Mouse (Mus musculus) CH12.LX (cell line): Measurements from ENCODE around the gene Alppl2. TPM values are rescaled to one million over a fixed set of nuclear protein-coding genes. Genes with fewer than 3 reads are reported as not detected.

Experiments
- DNase-seq: peaks from one replicate; pipeline ENCODE4 v3.0.0-alpha.2; 2013; ENCODE audit errors: extremely low read depth
- H3K27ac ChIP-seq: 2 replicates; pipeline ENCODE4 v1.5.1; 2012; ENCODE audit warnings: low read depth, mild to moderate bottlenecking, control low read depth, moderate library complexity; ENCODE audit not compliant: insufficient read depth
- H3K27me3 ChIP-seq: replicated peaks from 2 replicates; pipeline ENCODE3; 2012; ENCODE audit warnings: inconsistent platforms
- H3K36me3 ChIP-seq, 2 experiments: replicated peaks in 1 of 2; 2 replicates each; pipeline versions ENCODE3 to v1.6.1; 2012; ENCODE audit warnings: inconsistent platforms in 1 of 2, low read length in 1 of 2, mild to moderate bottlenecking in 1 of 2, mixed read lengths in 1 of 2, moderate library complexity in 1 of 2; ENCODE audit not compliant: control insufficient read depth in 1 of 2, insufficient read depth in 1 of 2
- H3K4me1 ChIP-seq, 2 experiments: 2 replicates each; pipeline ENCODE4 v1.6.1; 2012; ENCODE audit warnings: inconsistent platforms in 1 of 2, moderate library complexity in 1 of 2; ENCODE audit not compliant: insufficient read depth in 2 of 2, control insufficient read depth in 1 of 2
- H3K4me2 ChIP-seq: 2 replicates; pipeline ENCODE4 v1.6.1; 2012; ENCODE audit warnings: low read depth, mild to moderate bottlenecking, control low read depth; ENCODE audit not compliant: poor library complexity, insufficient read depth, severe bottlenecking
- H3K4me3 ChIP-seq, 3 experiments: fragments of 150-350 bp in 1 of 3; sonication (generic) in 1 of 3; replicated peaks in 1 of 3; 2 replicates each; pipeline versions ENCODE3 to v1.5.1; 2011 to 2012; ENCODE audit warnings: low read depth in 2 of 3, low read length in 2 of 3, mild to moderate bottlenecking in 2 of 3, moderate library complexity in 2 of 3, control low read depth in 1 of 3, improper control_type of control experiment in 1 of 3, inconsistent platforms in 1 of 3, mixed read lengths in 1 of 3; ENCODE audit not compliant: poor library complexity in 1 of 3
- H3K79me2 ChIP-seq: replicated peaks from 2 replicates; pipeline ENCODE4 v1.6.1; 2012; ENCODE audit warnings: mild to moderate bottlenecking, moderate library complexity; ENCODE audit not compliant: control insufficient read depth, poor library complexity, insufficient read depth, severe bottlenecking; ENCODE audit errors: extremely low read depth
- H3K9ac ChIP-seq: 2 replicates; pipeline ENCODE4 v1.6.1; 2012; ENCODE audit warnings: low read depth, mild to moderate bottlenecking, control low read depth, moderate library complexity; ENCODE audit not compliant: insufficient read depth
- H3K9me3 ChIP-seq: replicated peaks from 2 replicates; pipeline ENCODE3; 2012; ENCODE audit warnings: low read length, inconsistent platforms, mixed read lengths
- CHD1 ChIP-seq: IDR thresholded peaks from 2 replicates; pipeline ENCODE4 v1.6.1; 2012; ENCODE audit warnings: low read depth, low read length, improper control_type of control experiment, inconsistent platforms
- CTCF ChIP-seq, 2 experiments: IDR thresholded peaks in 1 of 2; conservative IDR thresholded peaks in 1 of 2; 2 replicates each; pipeline ENCODE4 v1.5.1; 2011 to 2012; ENCODE audit warnings: low read depth in 2 of 2, low read length in 2 of 2, improper control_type of control experiment in 1 of 2, inconsistent platforms in 1 of 2, mild to moderate bottlenecking in 1 of 2, moderate library complexity in 1 of 2
- E2F4 ChIP-seq: IDR thresholded peaks from 2 replicates; pipeline ENCODE4 v1.6.1; 2011; ENCODE audit warnings: low read depth, low read length, improper control_type of control experiment; ENCODE audit not compliant: insufficient replicate concordance
- ELF1 ChIP-seq: IDR thresholded peaks from 2 replicates; pipeline ENCODE4 v1.6.1; 2014; ENCODE audit warnings: low read depth, mild to moderate bottlenecking, inconsistent platforms, low read length, improper control_type of control experiment
- GABPA ChIP-seq: IDR thresholded peaks from 2 replicates; pipeline ENCODE4 v1.6.1; 2012; ENCODE audit warnings: low read depth, low read length, improper control_type of control experiment, inconsistent platforms; ENCODE audit not compliant: insufficient replicate concordance
- JUND ChIP-seq: conservative IDR thresholded peaks from 2 replicates; pipeline ENCODE4 v1.6.1; 2011; ENCODE audit warnings: low read depth, low read length, improper control_type of control experiment
- MEF2A ChIP-seq: IDR thresholded peaks from 2 replicates; pipeline ENCODE4 v1.6.1; 2014; ENCODE audit warnings: low read depth, mild to moderate bottlenecking, inconsistent platforms, low read length, improper control_type of control experiment, borderline replicate concordance
- PAX5 ChIP-seq: IDR thresholded peaks from 2 replicates; pipeline ENCODE4 v1.6.1; 2012; ENCODE audit warnings: low read length, inconsistent platforms, mixed read lengths
- POLR2A ChIP-seq: IDR thresholded peaks from 2 replicates; pipeline ENCODE4 v1.6.1; 2011; ENCODE audit warnings: low read depth, mild to moderate bottlenecking, improper control_type of control experiment, low read length
- POLR2AphosphoS2 ChIP-seq: IDR thresholded peaks from 2 replicates; pipeline ENCODE4 v1.6.1; 2011; ENCODE audit warnings: low read depth, low read length, improper control_type of control experiment
- RCOR1 ChIP-seq: conservative IDR thresholded peaks from 2 replicates; pipeline ENCODE4 v1.6.1; 2012; ENCODE audit warnings: low read depth, mild to moderate bottlenecking, inconsistent platforms, low read length, improper control_type of control experiment
- SIN3A ChIP-seq: IDR thresholded peaks from 2 replicates; pipeline ENCODE4 v1.6.1; 2012; ENCODE audit warnings: low read length, improper control_type of control experiment, inconsistent platforms
- SMC3 ChIP-seq: IDR thresholded peaks from 2 replicates; pipeline ENCODE4 v1.6.1; 2011; ENCODE audit warnings: low read depth, low read length, improper control_type of control experiment
- TBP ChIP-seq: conservative IDR thresholded peaks from 2 replicates; pipeline ENCODE4 v1.6.1; 2011; ENCODE audit warnings: low read depth, low read length, improper control_type of control experiment
- UBTF ChIP-seq: IDR thresholded peaks from 2 replicates; pipeline ENCODE4 v1.6.1; 2012; ENCODE audit warnings: low read depth, mild to moderate bottlenecking, inconsistent platforms, low read length, improper control_type of control experiment, moderate library complexity
- USF1 ChIP-seq: IDR thresholded peaks from 2 replicates; pipeline ENCODE4 v1.6.1; 2014; ENCODE audit warnings: low read depth, mild to moderate bottlenecking, inconsistent platforms, low read length, improper control_type of control experiment
- dilution Hi-C: fragments of 300-500 bp; cut with MboI; formaldehyde crosslinking; loops from 2 replicates; pipeline ENCODE4 v1.14.3; 2020; ENCODE audit warnings: low sequenced_read_pairs; ENCODE audit not compliant: extremely low pct_unique_long_range_greater_than_20kb, extremely low pct_ligation_motif_present
- in situ Hi-C: fragments of 300-500 bp; cut with MboI; formaldehyde crosslinking; loops from 3 replicates; pipeline ENCODE4 v1.14.3; 2019; ENCODE audit warnings: low sequenced_read_pairs, low pct_ligation_motif_present, low pct_unique_long_range_greater_than_20kb, mixed read lengths
- polyA plus RNA-seq: library from polyadenylated mRNA; unstranded; fragments of >175 nt; gene quantifications from 2 replicates; pipeline ENCODE4 v1.2.1, GENCODE M21; 2012; ENCODE audit warnings: low read depth; ENCODE audit not compliant: insufficient read length
- total RNA-seq, 2 experiments: library from RNA; depleted of rRNA; stranded (reverse); fragments of 300-350 nt in 1 of 2; fragments of >200 nt in 1 of 2; gene quantifications; 2 replicates each; pipeline ENCODE4 v1.2.3; 2012 to 2014

Gene Alppl2
- total and polyA plus RNA-seq, 3 experiments = not detected

DNA sequence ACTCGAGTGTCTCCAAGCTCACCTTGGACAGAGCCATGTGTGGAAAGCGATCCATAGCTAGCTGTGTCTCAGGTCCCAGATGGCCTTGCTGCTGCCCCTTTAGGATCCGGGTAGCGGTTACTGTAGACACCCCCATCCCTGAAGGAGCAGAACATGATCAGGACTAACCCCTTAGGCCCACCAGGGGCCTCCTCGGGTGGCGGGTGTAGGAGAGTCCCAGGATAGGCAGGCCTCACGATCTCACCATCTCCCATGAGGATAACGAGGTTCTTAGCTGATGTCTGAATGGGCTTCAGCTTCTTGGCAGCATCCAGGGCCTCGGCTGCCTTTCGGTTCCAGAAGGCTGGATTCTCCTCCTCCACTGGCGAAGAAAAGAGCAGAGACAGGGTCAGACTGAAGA lies 477 bp downstream of the Alppl2 start:
- in situ Hi-C loops = no loop called here
- Histone ChIP-seq H3K4me2 (no peak overlapping the region), H3K27ac (no peak overlapping the region), H3K4me3 (no peak overlapping the region)
- TF ChIP-seq POLR2AphosphoS2 (no peak), TBP (no peak), GABPA (no peak), E2F4 (no peak), POLR2A (no peak), MEF2A (no peak), SMC3 (no peak), UBTF (no peak), SIN3A (no peak), USF1 (no peak), RCOR1 (no peak), CTCF (conservative IDR thresholded peaks at IDR 0.05 in 1 of 2, IDR thresholded peaks at IDR 0.05 in 1 of 2; ENCODE audit: low read depth in 2 of 2, low read length in 2 of 2) (no peak), PAX5 (no peak), CHD1 (no peak)
- TF ChIP-seq, all 38 proteins: peak for 0
- no peaks in the 10 kb centered on the region for H3K36me3 ChIP-seq
- no peaks in the 10 kb centered on the region for H3K4me1 ChIP-seq
- dilution Hi-C loops = no loop called here
- no peak for DNase-seq
- peaks cover 2% of the 10 kb centered on the region for H3K27me3 ChIP-seq
- no peak overlapping the region for H3K9ac ChIP-seq
- no peaks in the 10 kb centered on the region for H3K79me2 ChIP-seq
- H3K9me3 ChIP-seq = no peaks in the 10 kb centered on the region

DNA sequence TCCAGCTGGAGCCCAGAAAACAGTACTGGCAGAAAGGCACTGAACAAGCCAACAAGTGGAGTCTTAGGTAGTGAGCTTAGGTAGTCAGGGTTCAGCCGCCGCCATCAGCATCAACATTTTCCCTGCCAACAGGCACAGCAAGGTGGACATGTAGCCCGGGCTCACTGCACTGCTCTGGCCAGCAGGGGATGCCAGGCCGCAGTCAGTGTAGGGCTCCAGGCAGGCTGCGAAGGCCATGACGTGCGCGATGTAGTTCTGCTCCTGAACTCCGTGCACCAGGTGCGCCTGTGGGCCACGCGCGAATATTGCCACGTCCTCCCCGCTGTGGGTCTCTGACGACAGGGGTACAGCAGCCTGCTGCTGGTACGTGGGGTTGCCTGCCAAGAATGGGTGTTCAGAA lies 2.8 kb downstream of the Alppl2 start:
- in situ Hi-C loops = no loop called here
- Histone ChIP-seq H3K79me2 (no peaks in the 10 kb centered on the region), H3K4me1 (no peaks in the 10 kb centered on the region), H3K27ac (no peak overlapping the region), H3K4me3 (no peak overlapping the region), H3K4me2 (no peak overlapping the region), H3K36me3 (no peaks in the 10 kb centered on the region), H3K9me3 (no peaks in the 10 kb centered on the region), H3K9ac (no peak overlapping the region), H3K27me3 (peaks cover 2% of the 10 kb centered on the region)
- dilution Hi-C loops = no loop called here
- no peak for DNase-seq
- TF ChIP-seq CTCF (conservative IDR thresholded peaks at IDR 0.05 in 1 of 2, IDR thresholded peaks at IDR 0.05 in 1 of 2; ENCODE audit: low read depth in 2 of 2, low read length in 2 of 2) (peak in 1 of 2 experiments; percentile 23; a peak in 1 of 4 replicates), JUND (no peak)

DNA sequence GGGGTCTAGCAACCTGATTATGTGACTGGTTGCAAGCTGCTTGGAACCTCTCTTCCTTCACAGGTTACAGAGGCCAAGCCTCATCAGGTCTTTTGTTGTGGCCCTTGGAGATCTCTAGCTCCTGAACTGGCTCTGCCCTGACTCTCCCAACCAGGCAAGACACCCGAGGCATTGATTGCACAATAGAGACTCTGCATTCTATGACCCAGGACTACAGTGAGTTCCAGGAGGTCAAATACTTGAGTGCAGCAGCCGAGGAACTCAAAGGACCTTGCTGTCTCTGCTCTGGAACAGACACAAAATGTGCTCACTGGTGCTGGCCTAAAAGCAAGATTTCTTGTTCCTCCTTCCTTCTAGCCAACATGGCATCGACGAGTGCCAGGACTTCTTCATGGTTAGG lies 3.5 kb downstream of the Alppl2 start:
- no peak for DNase-seq
- no peak overlapping the region for H3K4me3 ChIP-seq
- no peak overlapping the region for H3K27ac ChIP-seq
- H3K9ac ChIP-seq = no peak overlapping the region
- H3K4me1 ChIP-seq = no peaks in the 10 kb centered on the region
- H3K79me2 ChIP-seq = no peaks in the 10 kb centered on the region
- dilution Hi-C loops (no loop called here), in situ Hi-C loops (no loop called here)
- H3K9me3 ChIP-seq = no peaks in the 10 kb centered on the region
- H3K36me3 ChIP-seq = no peaks in the 10 kb centered on the region
- TF ChIP-seq SIN3A (no peak), TBP (no peak), MEF2A (no peak), USF1 (no peak), JUND (no peak), ELF1 (no peak)
- H3K27me3 ChIP-seq = peaks cover 2% of the 10 kb centered on the region
- H3K4me2 ChIP-seq = no peak overlapping the region
